Mouse (Mus musculus): ENCODE measurements at regions not wholly inside any gene's neighbourhood (a gene's known extent, or its start where the extent isn't known, plus 50 kb on each side); places are given as distances from the start of the nearest gene placed in this dataset.

DNA sequence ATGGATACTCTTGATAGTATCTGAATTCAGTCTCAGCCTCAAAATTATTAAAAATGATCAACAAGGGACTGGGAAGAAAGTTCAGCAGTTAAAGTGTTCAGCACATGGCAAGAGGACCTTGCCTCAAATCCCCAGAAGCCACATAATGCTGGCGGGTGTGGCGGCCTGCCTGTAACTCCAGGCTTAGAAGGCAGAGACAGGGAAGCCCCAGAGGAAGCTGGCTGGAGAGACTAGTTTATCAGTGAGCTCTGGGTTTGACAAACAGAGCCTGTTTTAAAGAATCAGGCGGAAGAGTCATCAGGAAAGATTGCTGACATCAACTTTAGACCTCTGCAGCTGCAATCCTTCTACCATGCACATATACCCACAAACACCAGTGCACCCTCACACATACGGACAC lies 52.1 kb upstream of the Fyn start:
- Histone ChIP-seq H3K9ac (ENCODE audit: low read depth, low read length) (no peak overlapping the region), H3K4me1 (replicated peaks; ENCODE audit: control insufficient read depth, insufficient read depth, low read length) (no peaks in the 10 kb centered on the region), H3K27ac (ENCODE audit: low read depth, low read length) (no peak overlapping the region), H3K4me2 (replicated peaks; ENCODE audit: low read depth, low read length) (no peak overlapping the region), H3K27me3 (ENCODE audit: control insufficient read depth, insufficient read depth, low read length) (no peaks in the 10 kb centered on the region), H3K4me3 (ENCODE audit: low read depth, low read length) (no peak overlapping the region), H3K9me3 (ENCODE audit: control insufficient read depth, low read length) (no peaks in the 10 kb centered on the region), H3K36me3 (ENCODE audit: control insufficient read depth, insufficient read depth, low read length) (no peaks in the 10 kb centered on the region)
- ATAC-seq (ENCODE audit: low FRiP score) = no peak
- DNase-seq (ENCODE audit: low spot score) = no peak
- WGBS = 70% methylated on average over 4 of the region's 4 CpGs

DNA sequence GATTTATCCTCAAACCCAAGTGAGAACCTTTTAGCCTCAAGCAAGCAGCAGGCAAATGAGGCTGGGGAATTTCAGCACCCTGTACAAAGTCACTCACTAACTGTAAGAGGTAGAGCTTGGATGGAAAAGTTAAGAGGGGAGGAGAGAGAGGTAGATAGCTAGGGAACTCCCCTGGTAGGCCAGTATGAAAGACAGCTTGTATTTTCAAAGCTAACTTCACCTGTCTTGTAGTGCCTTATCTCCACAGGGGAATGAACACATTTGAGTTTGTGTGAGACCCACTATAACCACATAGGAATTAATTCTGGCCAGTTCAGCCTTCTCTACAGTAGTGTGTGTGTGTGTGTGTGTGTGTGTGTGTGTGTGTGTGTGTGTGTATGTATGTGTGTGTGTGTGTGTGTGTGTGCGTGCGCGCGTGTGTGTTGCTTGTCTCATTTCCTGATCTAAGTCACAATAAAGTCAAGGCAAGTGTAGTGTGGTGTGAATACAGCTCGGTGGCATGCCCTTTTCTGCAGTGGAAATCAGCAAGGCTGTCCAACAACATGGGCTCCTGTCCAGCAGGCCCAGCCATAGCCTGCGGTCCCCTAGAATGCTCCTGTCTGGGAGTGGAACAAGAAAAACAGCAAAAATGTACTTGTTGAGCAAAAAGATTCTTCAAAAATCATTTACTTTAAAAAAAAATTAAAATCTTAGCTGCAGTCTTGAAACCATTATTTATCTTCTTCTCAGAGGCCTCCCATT lies 53.1 kb upstream of the Fyn start:
- Histone ChIP-seq H3K36me3 (ENCODE audit: control insufficient read depth, insufficient read depth, low read length) (no peaks in the 10 kb centered on the region), H3K27me3 (ENCODE audit: control insufficient read depth, insufficient read depth, low read length) (no peaks in the 10 kb centered on the region), H3K4me2 (replicated peaks; ENCODE audit: low read depth, low read length) (no peak overlapping the region), H3K27ac (ENCODE audit: low read depth, low read length) (no peak overlapping the region), H3K4me1 (replicated peaks; ENCODE audit: control insufficient read depth, insufficient read depth, low read length) (no peaks in the 10 kb centered on the region), H3K9me3 (ENCODE audit: control insufficient read depth, low read length) (no peaks in the 10 kb centered on the region), H3K9ac (ENCODE audit: low read depth, low read length) (no peak overlapping the region), H3K4me3 (ENCODE audit: low read depth, low read length) (no peak overlapping the region)
- WGBS = 92% methylated on average over 6 of the region's 6 CpGs
- ATAC-seq (ENCODE audit: low FRiP score) (no peak), DNase-seq (ENCODE audit: low spot score) (no peak)

DNA sequence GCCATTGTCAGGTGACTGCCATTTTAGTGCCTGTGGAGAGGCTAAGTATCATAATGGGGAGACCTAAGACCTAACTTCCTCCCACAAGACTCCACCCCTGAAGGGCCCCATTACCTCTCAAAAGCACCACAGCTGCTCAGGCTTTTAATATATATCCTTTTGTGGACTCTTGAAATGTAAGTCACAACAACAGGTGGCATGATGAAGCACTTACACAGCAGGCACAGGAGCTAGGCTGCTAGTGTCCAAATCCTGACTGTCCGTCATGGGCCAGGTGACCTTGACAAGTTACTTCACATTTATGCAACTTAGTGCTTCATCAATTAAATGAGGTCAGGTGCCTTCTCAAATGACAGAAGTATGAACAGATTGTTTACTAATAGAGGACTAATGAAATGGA lies 57.2 kb upstream of the Fyn start:
- Histone ChIP-seq H3K36me3 (ENCODE audit: control insufficient read depth, insufficient read depth, low read length) (no peaks in the 10 kb centered on the region), H3K27me3 (ENCODE audit: control insufficient read depth, insufficient read depth, low read length) (no peaks in the 10 kb centered on the region), H3K27ac (ENCODE audit: low read depth, low read length) (no peak overlapping the region), H3K4me3 (ENCODE audit: low read depth, low read length) (no peak overlapping the region), H3K4me1 (replicated peaks; ENCODE audit: control insufficient read depth, insufficient read depth, low read length) (no peaks in the 10 kb centered on the region), H3K4me2 (replicated peaks; ENCODE audit: low read depth, low read length) (no peak overlapping the region), H3K9me3 (ENCODE audit: control insufficient read depth, low read length) (no peaks in the 10 kb centered on the region), H3K9ac (ENCODE audit: low read depth, low read length) (no peak overlapping the region)
- 85% methylated on average over 1 of the region's 1 CpGs for WGBS
- ATAC-seq (ENCODE audit: low FRiP score) (no peak), DNase-seq (ENCODE audit: low spot score) (no peak)

DNA sequence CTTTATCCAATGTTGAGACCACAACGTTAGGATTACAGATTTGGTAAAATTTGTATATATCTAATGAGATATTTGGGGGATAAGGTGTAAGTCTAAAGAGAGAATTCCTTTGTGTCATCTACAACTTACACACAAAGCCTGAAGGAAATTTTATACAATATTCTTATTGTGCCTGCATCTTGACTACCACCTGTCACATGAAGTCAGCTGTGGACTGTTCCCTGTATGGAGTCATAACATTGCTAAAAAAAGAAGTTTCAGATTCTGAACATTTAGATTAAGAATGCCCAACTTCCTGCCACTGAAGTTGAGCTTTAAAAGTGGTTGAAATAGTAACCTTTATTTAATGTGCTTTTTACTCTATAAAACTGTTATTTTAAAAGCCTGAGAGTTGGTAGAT lies 60.1 kb upstream of the Fyn start:
- ATAC-seq (ENCODE audit: low FRiP score) = no peak
- WGBS = 88% methylated on average over 1 of the region's 1 CpGs
- Histone ChIP-seq H3K4me1 (replicated peaks; ENCODE audit: control insufficient read depth, insufficient read depth, low read length) (no peaks in the 10 kb centered on the region), H3K4me2 (replicated peaks; ENCODE audit: low read depth, low read length) (no peak overlapping the region), H3K27me3 (ENCODE audit: control insufficient read depth, insufficient read depth, low read length) (no peaks in the 10 kb centered on the region), H3K9me3 (ENCODE audit: control insufficient read depth, low read length) (no peaks in the 10 kb centered on the region), H3K4me3 (ENCODE audit: low read depth, low read length) (no peak overlapping the region), H3K9ac (ENCODE audit: low read depth, low read length) (no peak overlapping the region), H3K27ac (ENCODE audit: low read depth, low read length) (no peak overlapping the region), H3K36me3 (ENCODE audit: control insufficient read depth, insufficient read depth, low read length) (no peaks in the 10 kb centered on the region)
- DNase-seq (ENCODE audit: low spot score) = no peak

DNA sequence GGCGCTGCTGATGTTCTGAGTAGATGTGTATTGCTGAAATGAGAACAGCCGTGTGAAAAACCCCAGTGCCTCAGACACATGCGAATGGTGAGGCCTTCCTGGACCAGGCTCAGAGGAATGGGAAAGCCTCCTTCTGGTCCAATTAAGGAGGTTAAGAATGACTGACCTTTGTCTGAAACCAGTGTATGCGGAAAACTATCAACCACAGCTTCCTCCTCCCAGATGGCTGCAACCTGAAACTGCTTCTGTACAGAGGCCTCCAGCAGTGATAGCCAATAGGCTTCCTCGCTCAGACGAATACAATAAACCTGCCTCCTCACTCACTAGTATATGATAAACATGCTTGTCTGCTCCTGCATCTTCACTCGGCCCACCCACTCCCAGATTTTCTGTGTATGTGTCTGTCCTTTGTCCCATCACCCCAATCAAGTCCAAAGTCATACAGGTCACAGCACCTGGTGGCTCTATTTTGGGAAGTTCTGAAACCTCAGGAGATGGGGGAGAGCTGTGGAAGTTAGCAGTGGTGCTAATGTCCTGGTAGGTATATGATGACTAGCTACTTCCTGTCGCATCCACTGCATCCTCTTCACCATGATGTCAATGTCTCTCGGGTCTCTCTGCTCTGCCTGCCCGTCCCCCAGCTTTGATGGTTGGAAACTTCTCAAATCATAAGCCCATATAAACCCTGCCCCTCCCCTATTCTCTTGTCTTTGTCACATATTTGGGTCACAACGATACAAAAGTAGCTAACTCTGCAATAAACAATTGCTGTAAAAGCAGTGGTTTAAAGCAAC lies 75.8 kb upstream of the Fyn start:
- WGBS = 67% methylated on average over 11 of the region's 11 CpGs
- ATAC-seq (ENCODE audit: low FRiP score) (no peak), DNase-seq (ENCODE audit: low spot score) (no peak)
- no peaks in the 10 kb centered on the region for H3K36me3 ChIP-seq (ENCODE audit: control insufficient read depth, insufficient read depth, low read length)
- no peak overlapping the region for H3K9ac ChIP-seq (ENCODE audit: low read depth, low read length)
- H3K27me3 ChIP-seq (ENCODE audit: control insufficient read depth, insufficient read depth, low read length) = no peaks in the 10 kb centered on the region
- no peak overlapping the region for H3K4me3 ChIP-seq (ENCODE audit: low read depth, low read length)
- no peaks in the 10 kb centered on the region for H3K9me3 ChIP-seq (ENCODE audit: control insufficient read depth, low read length)
- H3K4me1 ChIP-seq (replicated peaks; ENCODE audit: control insufficient read depth, insufficient read depth, low read length) = no peaks in the 10 kb centered on the region
- no peak overlapping the region for H3K27ac ChIP-seq (ENCODE audit: low read depth, low read length)
- H3K4me2 ChIP-seq (replicated peaks; ENCODE audit: low read depth, low read length) = no peak overlapping the region

DNA sequence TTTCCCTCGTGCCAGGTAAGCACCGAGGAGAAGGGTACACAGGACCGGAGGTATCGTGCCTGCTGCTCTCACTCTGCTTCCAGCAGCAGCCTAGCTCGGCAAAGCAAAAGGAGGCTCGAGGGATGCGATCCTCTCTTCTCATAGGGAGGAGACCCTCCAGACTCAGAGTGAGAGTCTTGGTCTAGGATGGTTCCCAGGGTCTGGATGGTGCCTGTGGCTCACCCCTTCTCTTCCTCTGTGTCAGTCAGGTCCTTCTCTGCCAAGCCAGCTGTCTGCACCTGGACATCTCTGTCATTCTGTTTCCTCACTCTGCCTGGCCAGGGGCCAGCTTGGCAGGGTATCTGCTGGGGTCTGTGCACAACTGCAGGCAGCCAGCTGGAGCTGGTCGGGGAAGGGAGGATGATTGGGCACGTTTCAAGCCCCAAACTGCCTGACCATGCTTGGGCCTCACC lies 76.9 kb upstream of the Fyn start:
- no peak for ATAC-seq (ENCODE audit: low FRiP score)

DNA sequence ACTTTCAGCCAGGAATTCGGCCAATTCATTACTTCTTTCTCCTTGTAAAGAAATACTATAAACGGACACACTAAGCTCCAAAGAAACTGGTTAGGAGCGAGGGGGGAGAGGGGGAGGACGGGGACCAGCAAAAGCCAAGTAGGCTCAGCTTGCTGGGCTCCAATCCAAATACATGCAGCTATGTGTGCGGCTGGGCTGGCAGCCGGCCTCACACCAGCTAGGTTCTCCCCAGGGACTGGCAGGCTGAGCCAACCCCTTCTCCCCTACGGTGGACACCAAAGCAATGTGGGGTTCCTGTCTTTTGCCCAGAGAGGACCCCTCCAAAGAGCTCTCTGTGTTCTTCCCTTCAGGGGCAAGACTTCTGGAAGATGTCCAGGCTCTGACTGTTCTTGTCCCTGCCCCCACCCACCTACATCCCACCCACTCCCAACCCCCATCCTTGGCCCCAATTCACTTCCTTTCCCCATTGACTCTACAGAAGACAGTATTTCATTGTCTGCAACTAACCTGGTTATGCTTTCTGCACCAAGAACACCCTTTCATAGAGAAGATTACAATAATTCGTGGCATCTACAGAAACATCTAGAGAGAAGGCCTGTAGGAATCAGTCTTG lies 77.4 kb upstream of the Fyn start:
- Histone ChIP-seq H3K27me3 (ENCODE audit: control insufficient read depth, insufficient read depth, low read length) (no peaks in the 10 kb centered on the region), H3K4me3 (ENCODE audit: low read depth, low read length) (no peak overlapping the region), H3K9ac (ENCODE audit: low read depth, low read length) (no peak overlapping the region), H3K27ac (ENCODE audit: low read depth, low read length) (no peak overlapping the region), H3K4me2 (replicated peaks; ENCODE audit: low read depth, low read length) (no peak overlapping the region), H3K9me3 (ENCODE audit: control insufficient read depth, low read length) (no peaks in the 10 kb centered on the region), H3K4me1 (replicated peaks; ENCODE audit: control insufficient read depth, insufficient read depth, low read length) (no peaks in the 10 kb centered on the region), H3K36me3 (ENCODE audit: control insufficient read depth, insufficient read depth, low read length) (no peaks in the 10 kb centered on the region)
- WGBS = 70% methylated on average over 8 of the region's 8 CpGs
- no peak for ATAC-seq (ENCODE audit: low FRiP score)
- no peak for DNase-seq (ENCODE audit: low spot score)

More for the DNA sequence above, 76.9 kb upstream of the Fyn start:
- H3K27me3 ChIP-seq (ENCODE audit: control insufficient read depth, insufficient read depth, low read length) = no peaks in the 10 kb centered on the region
- H3K9me3 ChIP-seq (ENCODE audit: control insufficient read depth, low read length) = no peaks in the 10 kb centered on the region
- H3K36me3 ChIP-seq (ENCODE audit: control insufficient read depth, insufficient read depth, low read length) = no peaks in the 10 kb centered on the region
- WGBS = 76% methylated on average over 9 of the region's 9 CpGs
- no peaks in the 10 kb centered on the region for H3K4me1 ChIP-seq (replicated peaks; ENCODE audit: control insufficient read depth, insufficient read depth, low read length)
- H3K4me2 ChIP-seq (replicated peaks; ENCODE audit: low read depth, low read length) = no peak overlapping the region
- no peak overlapping the region for H3K9ac ChIP-seq (ENCODE audit: low read depth, low read length)
- H3K4me3 ChIP-seq (ENCODE audit: low read depth, low read length) = no peak overlapping the region
- no peak for DNase-seq (ENCODE audit: low spot score)
- no peak overlapping the region for H3K27ac ChIP-seq (ENCODE audit: low read depth, low read length)

DNA sequence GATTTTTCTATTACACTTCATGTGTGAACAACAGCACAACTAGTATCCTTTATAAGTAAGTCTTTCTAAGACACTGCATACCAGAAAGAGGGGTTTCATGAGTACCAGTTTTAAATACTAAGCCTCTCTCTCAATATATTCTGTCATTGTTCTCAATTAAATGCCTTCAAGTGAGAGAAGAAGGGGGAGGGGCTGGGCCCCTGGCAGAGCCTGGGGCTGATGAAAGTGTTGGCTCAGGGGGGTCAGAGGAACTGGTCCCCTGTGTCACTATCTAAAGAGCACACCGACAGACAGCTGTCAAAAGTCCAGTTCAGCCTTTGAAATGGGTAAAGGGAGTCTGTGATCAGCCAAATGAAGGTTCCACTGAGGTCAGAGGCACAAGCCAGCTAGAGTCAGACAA lies 78.4 kb upstream of the Fyn start:
- H3K4me2 ChIP-seq (replicated peaks; ENCODE audit: low read depth, low read length) = no peak overlapping the region
- H3K4me1 ChIP-seq (replicated peaks; ENCODE audit: control insufficient read depth, insufficient read depth, low read length) = no peaks in the 10 kb centered on the region
- ATAC-seq (ENCODE audit: low FRiP score) (peak; percentile 54; the same call in 1 of the 2 replicates), DNase-seq (ENCODE audit: low spot score) (peak; percentile 20)
- no peaks in the 10 kb centered on the region for H3K27me3 ChIP-seq (ENCODE audit: control insufficient read depth, insufficient read depth, low read length)
- no peaks in the 10 kb centered on the region for H3K36me3 ChIP-seq (ENCODE audit: control insufficient read depth, insufficient read depth, low read length)
- 16% methylated on average over 1 of the region's 1 CpGs for WGBS
- H3K27ac ChIP-seq (ENCODE audit: low read depth, low read length) = no peak overlapping the region
- H3K9ac ChIP-seq (ENCODE audit: low read depth, low read length) = no peak overlapping the region
- H3K4me3 ChIP-seq (ENCODE audit: low read depth, low read length) = no peak overlapping the region
- no peaks in the 10 kb centered on the region for H3K9me3 ChIP-seq (ENCODE audit: control insufficient read depth, low read length)

Measured in hindbrain, embryonic 11.5 days (tissue).